Mouse (Mus musculus) brain, embryonic 14.5 days (tissue): ENCODE data around the gene Olfr1497.

Source experiments
- CTCF ChIP-seq: fragments of 200-500 bp; IDR thresholded peaks from 2 replicates; pipeline ENCODE4 v1.5.1; 2012; ENCODE audit warnings: inconsistent platforms, mild to moderate bottlenecking, moderate library complexity, borderline replicate concordance; ENCODE audit not compliant: insufficient read depth, insufficient read length; ENCODE audit errors: extremely low read depth
- POLR2A ChIP-seq: fragments of 200-500 bp; IDR thresholded peaks from 2 replicates; pipeline ENCODE4 v1.6.1; 2012; ENCODE audit warnings: mild to moderate bottlenecking, inconsistent platforms, borderline replicate concordance; ENCODE audit not compliant: poor library complexity, insufficient read depth, insufficient read length, severe bottlenecking; ENCODE audit errors: extremely low read depth

GRCm38 (mm10) chr19:13749366-13749765 lies 48.6 kb downstream of the Olfr1497 start:
- TF ChIP-seq POLR2A (no peak), CTCF (no peak)
